Mouse (Mus musculus) neural tube, embryonic 14.5 days (tissue): ENCODE measurements around the gene Gtpbp1. TPM values are rescaled to one million over a fixed set of nuclear protein-coding genes. Genes with fewer than 3 reads are reported as not detected.
"Not testable (repeated sequence)": the region's sequence is repeated elsewhere in the genome, so short reads cannot be mapped to it uniquely, and the experiment has no call there.

Experiments
- ATAC-seq: fragments of 200-750 bp; cut with Nextera tagmentation; 2 replicates; pipeline ENCODE4 v1.8.0; 2017; ENCODE audit warnings: low read depth, mild to moderate bottlenecking, moderate TSS enrichment, moderate library complexity
- H3K27ac ChIP-seq: fragments of 300-500 bp; sonication (generic); 2 replicates; pipeline ENCODE4 v1.5.1; 2014; ENCODE audit warnings: low read depth, mild to moderate bottlenecking, control low read depth, low read length, moderate library complexity, mixed read lengths
- H3K27me3 ChIP-seq: fragments of 300-500 bp; sonication (generic); 2 replicates; pipeline ENCODE4 v1.6.1; 2014; ENCODE audit warnings: low read length; ENCODE audit not compliant: control insufficient read depth, insufficient read depth
- H3K36me3 ChIP-seq: fragments of 300-500 bp; sonication (generic); 2 replicates; pipeline ENCODE4 v1.6.1; 2014; ENCODE audit warnings: low read length, mixed read lengths; ENCODE audit not compliant: control insufficient read depth, insufficient read depth
- H3K4me1 ChIP-seq: fragments of 300-500 bp; sonication (generic); 2 replicates; pipeline ENCODE4 v1.6.1; 2014; ENCODE audit warnings: low read length; ENCODE audit not compliant: control insufficient read depth, insufficient read depth
- H3K4me2 ChIP-seq: fragments of 300-500 bp; sonication (generic); 2 replicates; pipeline ENCODE4 v1.6.1; 2014; ENCODE audit warnings: mild to moderate bottlenecking, low read depth, low read length, control low read depth
- H3K4me3 ChIP-seq: fragments of 300-500 bp; sonication (generic); 2 replicates; pipeline ENCODE4 v1.5.1; 2014; ENCODE audit warnings: low read depth, low read length, control low read depth, mixed read lengths
- H3K9ac ChIP-seq: fragments of 300-500 bp; sonication (generic); replicated peaks from 2 replicates; pipeline ENCODE4 v1.6.1; 2014; ENCODE audit warnings: low read depth, mild to moderate bottlenecking, control low read depth, low read length, mixed read lengths
- H3K9me3 ChIP-seq: fragments of 300-500 bp; sonication (generic); 2 replicates; pipeline ENCODE4 v1.6.1; 2016; ENCODE audit warnings: low read length; ENCODE audit not compliant: control insufficient read depth
- WGBS: fragments of 180-500 bp; shearing (Covaris S2); extraction: QIAGEN DNeasy Blood & Tissue Kit; methylation state at CpG from one replicate; pipeline ENCODE4 v1.1.7; 2014; 5-methylcytosine and 5-hydroxymethylcytosine counted together
- polyA plus RNA-seq: library from polyadenylated mRNA; unstranded; fragments of >200 nt; fragmentation: Nextera tagmentation; extraction: Ambion mirVana; gene quantifications from 2 replicates; pipeline ENCODE4 v1.2.1, GENCODE M21; 2014

Gtpbp1 gene
- polyA plus RNA-seq, 1 experiment from 2014 or later: 37.5 TPM

- Histone ChIP-seq H3K4me1 (0 out of 2 replicates have a peak, but pooled peaks cover 4% of the 10 kb centered on the region), H3K4me2 (peak within 1 kb of the TSS; percentile 88), H3K9ac (peak within 1 kb of the TSS; percentile 85), H3K9me3 (no peaks in the 10 kb centered on the region), H3K36me3 (no peaks in the 10 kb centered on the region), H3K27me3 (no peaks in the 10 kb centered on the region), H3K4me3 (peak within 1 kb of the TSS; percentile 92), H3K27ac (peak within 1 kb of the TSS; percentile 95)
- peak; percentile 89 for ATAC-seq
- WGBS: under 1% methylated on average over 55 of the region's 55 CpGs
These were observed 31.9 kb upstream of the Gtpbp1 start, which contains the start of the genes Fam227a and Cby1 for GRCm38 (mm10) chr15:79658531-79659375. Gene Fam227a (minus strand): TSS chr15:79658956. Gene Cby1 (plus strand): TSS chr15:79659199.

GRCm38 (mm10) chr15:79661852-79662251, 28.8 kb upstream of the Gtpbp1 start:
- no peak overlapping the region for H3K4me2 ChIP-seq
- no peaks in the 10 kb centered on the region for H3K27me3 ChIP-seq
- H3K4me1 ChIP-seq: 0 out of 2 replicates have a peak, but pooled peaks cover 4% of the 10 kb centered on the region
- no peak overlapping the region for H3K4me3 ChIP-seq
- ATAC-seq: no peak
- H3K9ac ChIP-seq: no peak overlapping the region
- no peak overlapping the region for H3K27ac ChIP-seq
- WGBS: 73% methylated on average over 4 of the region's 4 CpGs
- H3K9me3 ChIP-seq: no peaks in the 10 kb centered on the region
- H3K36me3 ChIP-seq: peaks cover 10% of the 10 kb centered on the region; the same call in 1 of the 2 replicates

GRCm38 (mm10) chr15:79664666-79665065, 26.0 kb upstream of the Gtpbp1 start:
- 0 out of 2 replicates have a peak, but pooled peaks cover 3% of the 10 kb centered on the region for H3K4me1 ChIP-seq
- no peaks in the 10 kb centered on the region for H3K9me3 ChIP-seq
- no peaks in the 10 kb centered on the region for H3K27me3 ChIP-seq
- no peak overlapping the region for H3K9ac ChIP-seq
- 95% methylated on average over 8 of the region's 8 CpGs for WGBS
- no peak for ATAC-seq
- H3K27ac ChIP-seq: no peak overlapping the region
- H3K36me3 ChIP-seq: peaks cover 16% of the 10 kb centered on the region; the same call in 1 of the 2 replicates
- no peak overlapping the region for H3K4me2 ChIP-seq
- H3K4me3 ChIP-seq: no peak overlapping the region

- Histone ChIP-seq H3K36me3 (peaks cover 27% of the 10 kb centered on the region), H3K27me3 (no peaks in the 10 kb centered on the region), H3K27ac (no peak overlapping the region), H3K4me1 (peaks cover 4% of the 10 kb centered on the region), H3K9ac (no peak overlapping the region), H3K4me2 (no peak overlapping the region), H3K4me3 (no peak overlapping the region), H3K9me3 (no peaks in the 10 kb centered on the region)
- no peak for ATAC-seq
- 71% methylated on average over 10 of the region's 10 CpGs for WGBS
These were observed 21.4 kb upstream of the Gtpbp1 start for GRCm38 (mm10) chr15:79669195-79669594.

- H3K27ac ChIP-seq: 0 out of 2 replicates have a peak within 1 kb of the TSS, but pooled peaks have one; percentile 52
- peak within 1 kb of the TSS; percentile 59 for H3K4me2 ChIP-seq
- peak within 1 kb of the TSS; percentile 78 for H3K9ac ChIP-seq
- H3K27me3 ChIP-seq: no peaks in the 10 kb centered on the region
- peaks cover 4% of the 10 kb centered on the region for H3K4me1 ChIP-seq
- peak; percentile 98 for ATAC-seq
- WGBS: 20% methylated on average over 32 of the region's 33 CpGs
- H3K4me3 ChIP-seq: peak within 1 kb of the TSS; percentile 79
- H3K9me3 ChIP-seq: no peaks in the 10 kb centered on the region
- H3K36me3 ChIP-seq: peaks cover 40% of the 10 kb centered on the region
These were observed 20.2 kb upstream of the Gtpbp1 start, which contains the start of gene Tomm22 for GRCm38 (mm10) chr15:79670249-79670971. Gene Tomm22 (plus strand): TSS chr15:79670861.

GRCm38 (mm10) chr15:79670972-79671299, 19.7 kb upstream of the Gtpbp1 start:
- H3K9ac ChIP-seq: peak overlapping the region; percentile 78
- H3K4me2 ChIP-seq: peak overlapping the region; percentile 59
- H3K4me3 ChIP-seq: peak overlapping the region; percentile 79
- WGBS: under 1% methylated on average over 37 of the region's 37 CpGs
- no peaks in the 10 kb centered on the region for H3K9me3 ChIP-seq
- H3K4me1 ChIP-seq: peaks cover 4% of the 10 kb centered on the region
- no peaks in the 10 kb centered on the region for H3K27me3 ChIP-seq
- H3K36me3 ChIP-seq: peaks cover 39% of the 10 kb centered on the region
- peak; percentile 72 for ATAC-seq
- H3K27ac ChIP-seq: 0 out of 2 replicates have a peak overlapping the region, but pooled peaks have one; percentile 52

- not testable (repeated sequence) for H3K27ac ChIP-seq, H3K9ac ChIP-seq, H3K9me3 ChIP-seq, H3K4me1 ChIP-seq, H3K27me3 ChIP-seq, ATAC-seq
- H3K4me2 ChIP-seq: peak overlapping the region; percentile 59
- peak overlapping the region; percentile 79; the same call in 1 of the 2 replicates for H3K4me3 ChIP-seq
- WGBS: 86% methylated on average over 11 of the region's 11 CpGs
- peaks cover 33% of the 10 kb centered on the region for H3K36me3 ChIP-seq
These were observed 18.8 kb upstream of the Gtpbp1 start for GRCm38 (mm10) chr15:79671828-79672348.

- Histone ChIP-seq H3K4me3 (no peak overlapping the region), H3K36me3 (peaks cover 25% of the 10 kb centered on the region), H3K27ac (no peak overlapping the region), H3K4me2 (no peak overlapping the region), H3K4me1 (peaks cover 5% of the 10 kb centered on the region; the same call in 1 of the 2 replicates), H3K9me3 (no peaks in the 10 kb centered on the region), H3K27me3 (no peaks in the 10 kb centered on the region), H3K9ac (no peak overlapping the region)
- no peak for ATAC-seq
- WGBS: 82% methylated on average over 2 of the region's 2 CpGs
These were observed 12.7 kb upstream of the Gtpbp1 start for GRCm38 (mm10) chr15:79677936-79678335.
